Mouse (Mus musculus): Measurements from ENCODE around the gene Wdr24. TPM values are rescaled to one million over a fixed set of nuclear protein-coding genes. Genes with fewer than 3 reads are reported as not detected.
"Not testable (repeated sequence)": the region's sequence is repeated elsewhere in the genome, so short reads cannot be mapped to it uniquely, and the experiment has no call there.

Wdr24 gene
- polyA plus RNA-seq, 1 experiment = 34.3 TPM

GRCm38 (mm10) chr17:25869954-25870353, 46.5 kb downstream of the Wdr24 start:
- Histone ChIP-seq H3K4me1 (ENCODE audit: control insufficient read depth, insufficient read depth, low read length) (peaks cover 11% of the 10 kb centered on the region), H3K4me3 (replicated peaks; ENCODE audit: extremely low read depth, low read depth, low read length) (no peak overlapping the region)
- no peak for TF ChIP-seq CTCF (IDR thresholded peaks at IDR 0.05; ENCODE audit: insufficient read depth, low read length)
- 86% methylated on average over 2 of the region's 2 CpGs for WGBS
- no peak for DNase-seq

- H3K4me3 ChIP-seq (replicated peaks; ENCODE audit: extremely low read depth, low read depth, low read length); DNase-seq: not testable (repeated sequence)
- H3K4me1 ChIP-seq (ENCODE audit: control insufficient read depth, insufficient read depth, low read length) = peaks cover 14% of the 10 kb centered on the region
These were observed 48.1 kb downstream of the Wdr24 start for GRCm38 (mm10) chr17:25871566-25871965.

- H3K4me3 ChIP-seq (replicated peaks; ENCODE audit: extremely low read depth, low read depth, low read length) = no peak overlapping the region
- TF ChIP-seq CTCF (IDR thresholded peaks at IDR 0.05; ENCODE audit: insufficient read depth, low read length) (no peak), POLR2A (IDR thresholded peaks at IDR 0.05; ENCODE audit: borderline replicate concordance, extremely low read depth, low read depth, low read length) (no peak)
- no peak for DNase-seq
- H3K4me1 ChIP-seq (ENCODE audit: control insufficient read depth, insufficient read depth, low read length) = peaks cover 11% of the 10 kb centered on the region
- 85% methylated on average over 3 of the region's 3 CpGs for WGBS
These were observed 49.2 kb downstream of the Wdr24 start for GRCm38 (mm10) chr17:25872676-25873075.

GRCm38 (mm10) chr17:25873405-25874147, 50.1 kb downstream of the Wdr24 start:
- no peak for DNase-seq
- TF ChIP-seq CTCF (IDR thresholded peaks at IDR 0.05; ENCODE audit: insufficient read depth, low read length) = no peak
- no peak for TF ChIP-seq POLR2A (IDR thresholded peaks at IDR 0.05; ENCODE audit: borderline replicate concordance, extremely low read depth, low read depth, low read length)
- 65% methylated on average over 11 of the region's 11 CpGs for WGBS
- Histone ChIP-seq H3K4me1 (ENCODE audit: control insufficient read depth, insufficient read depth, low read length) (peaks cover 8% of the 10 kb centered on the region), H3K4me3 (replicated peaks; ENCODE audit: extremely low read depth, low read depth, low read length) (no peak overlapping the region)

GRCm38 (mm10) chr17:25874148-25874720, 50.8 kb downstream of the Wdr24 start:
- TF ChIP-seq POLR2A (IDR thresholded peaks at IDR 0.05; ENCODE audit: borderline replicate concordance, extremely low read depth, low read depth, low read length) (no peak), CTCF (IDR thresholded peaks at IDR 0.05; ENCODE audit: insufficient read depth, low read length) (no peak)
- Histone ChIP-seq H3K4me1 (ENCODE audit: control insufficient read depth, insufficient read depth, low read length) (peaks cover 3% of the 10 kb centered on the region), H3K4me3 (replicated peaks; ENCODE audit: extremely low read depth, low read depth, low read length) (peak overlapping the region; percentile 98)
- WGBS = 13% methylated on average over 14 of the region's 14 CpGs
- no peak for DNase-seq

DNA sequence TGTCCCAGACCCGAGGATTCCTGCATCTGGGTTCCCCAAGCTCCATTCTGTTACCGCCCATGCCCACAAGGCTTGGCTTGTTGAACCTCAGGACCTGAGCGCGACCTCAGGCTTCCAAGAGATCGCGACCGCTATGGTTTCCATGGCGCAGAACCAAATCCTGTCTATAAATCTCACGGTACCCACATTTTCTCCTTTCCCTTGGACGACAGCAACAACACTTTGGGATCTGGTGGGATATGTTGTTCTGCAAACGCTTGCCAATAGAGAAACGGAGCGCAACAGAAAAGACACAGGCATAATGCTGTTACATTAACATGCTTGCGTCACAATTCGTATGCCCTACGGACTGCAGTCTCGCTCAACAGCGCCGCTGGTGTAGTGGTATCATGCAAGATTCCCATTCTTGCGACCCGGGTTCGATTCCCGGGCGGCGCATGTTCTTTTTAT, 51.3 kb downstream of the Wdr24 start, which contains the start of gene Mettl26:
Gene Mettl26 (plus strand): TSS at position 354 of the 450 bp plus-strand sequence.
- DNase-seq = peak; percentile 96
- peaks cover 3% of the 10 kb centered on the region for H3K4me1 ChIP-seq (ENCODE audit: control insufficient read depth, insufficient read depth, low read length)
- TF ChIP-seq POLR2A (IDR thresholded peaks at IDR 0.05; ENCODE audit: borderline replicate concordance, extremely low read depth, low read depth, low read length) (peak; percentile 23; the same call in 1 of the 2 replicates), CTCF (IDR thresholded peaks at IDR 0.05; ENCODE audit: insufficient read depth, low read length) (no peak; the same call in 1 of the 2 replicates)
- under 1% methylated on average over 25 of the region's 25 CpGs for WGBS
- peak within 1 kb of the TSS; percentile 98 for H3K4me3 ChIP-seq (replicated peaks; ENCODE audit: extremely low read depth, low read depth, low read length)

DNA sequence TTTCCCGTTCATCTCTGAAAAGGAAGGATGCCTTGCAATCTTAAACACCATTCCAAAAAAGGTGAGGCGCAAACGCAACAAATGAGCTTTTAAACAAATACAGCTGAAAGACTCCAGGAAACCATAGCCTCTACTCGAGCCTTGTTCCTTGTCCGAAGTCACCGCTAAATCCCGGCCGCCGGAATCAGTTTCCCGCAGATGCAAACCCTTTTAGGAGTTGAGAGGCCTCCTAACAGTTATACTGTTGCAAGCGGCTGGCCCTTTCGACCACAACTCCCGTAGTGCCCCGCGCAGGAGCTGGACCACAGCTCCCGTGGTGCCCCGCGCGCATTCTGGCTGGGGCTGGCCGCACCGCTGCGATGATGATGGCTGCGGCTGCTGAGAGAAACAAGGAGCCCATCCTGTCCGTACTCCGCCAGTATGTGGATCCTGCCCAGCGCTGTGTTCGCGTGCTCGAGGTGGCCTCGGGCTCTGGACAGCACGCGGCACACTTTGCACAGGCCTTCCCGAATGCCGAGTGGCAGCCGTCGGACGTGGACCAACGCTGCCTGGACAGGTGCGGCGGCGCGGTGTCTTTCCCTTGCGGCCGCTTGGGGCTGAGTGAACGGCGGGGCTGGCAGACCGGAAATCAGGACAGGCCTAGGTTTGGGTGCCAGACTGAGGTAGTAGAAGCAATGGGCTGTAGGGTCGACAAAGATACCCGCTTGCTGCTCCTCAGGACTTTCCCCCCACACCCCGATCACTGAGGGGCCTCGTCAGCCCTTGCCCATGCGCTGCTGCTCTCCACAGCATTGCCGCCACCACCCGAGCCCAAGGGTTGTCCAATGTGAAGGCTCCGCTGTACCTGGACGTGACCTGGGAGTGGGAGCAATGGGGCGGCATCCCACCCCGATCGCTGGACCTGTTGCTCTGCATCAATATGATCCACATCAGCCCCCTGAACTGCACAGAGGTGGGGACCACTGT, 52.0 kb downstream of the Wdr24 start:
- DNase-seq = peak; percentile 86
- under 1% methylated on average over 59 of the region's 59 CpGs for WGBS
- Histone ChIP-seq H3K4me1 (ENCODE audit: control insufficient read depth, insufficient read depth, low read length) (peaks cover 3% of the 10 kb centered on the region), H3K4me3 (replicated peaks; ENCODE audit: extremely low read depth, low read depth, low read length) (peak overlapping the region; percentile 98)
- TF ChIP-seq CTCF (IDR thresholded peaks at IDR 0.05; ENCODE audit: insufficient read depth, low read length) (no peak), POLR2A (IDR thresholded peaks at IDR 0.05; ENCODE audit: borderline replicate concordance, extremely low read depth, low read depth, low read length) (peak; percentile 90)

GRCm38 (mm10) chr17:25876347-25876915, 53.0 kb downstream of the Wdr24 start:
- Histone ChIP-seq H3K4me1 (ENCODE audit: control insufficient read depth, insufficient read depth, low read length) (peaks cover 3% of the 10 kb centered on the region), H3K4me3 (replicated peaks; ENCODE audit: extremely low read depth, low read depth, low read length) (no peak overlapping the region)
- no peak for TF ChIP-seq POLR2A (IDR thresholded peaks at IDR 0.05; ENCODE audit: borderline replicate concordance, extremely low read depth, low read depth, low read length)
- no peak for DNase-seq
- WGBS = 60% methylated on average over 10 of the region's 10 CpGs

DNA sequence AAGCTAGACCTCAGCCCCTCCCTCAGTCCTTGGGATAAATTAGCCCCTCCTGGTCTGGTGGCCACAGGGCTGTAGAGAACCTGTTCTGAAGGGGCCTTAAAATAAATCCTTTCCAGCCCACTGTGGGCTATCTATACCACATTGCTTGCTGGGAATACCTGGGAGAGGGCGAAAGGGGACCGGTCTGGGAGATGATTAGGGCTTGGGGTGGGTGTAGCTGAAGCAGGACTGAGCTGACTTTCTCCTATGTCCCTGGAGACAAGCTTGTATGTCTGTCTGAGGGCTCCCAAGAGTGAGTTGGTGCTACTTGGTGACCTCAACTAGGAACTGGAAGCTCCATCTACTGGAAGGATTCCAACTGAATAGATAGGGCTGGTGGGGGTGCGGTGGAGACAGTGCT, 53.6 kb downstream of the Wdr24 start:
- DNase-seq = no peak
- H3K4me3 ChIP-seq (replicated peaks; ENCODE audit: extremely low read depth, low read depth, low read length) = no peak overlapping the region
- peaks cover 3% of the 10 kb centered on the region for H3K4me1 ChIP-seq (ENCODE audit: control insufficient read depth, insufficient read depth, low read length)
- TF ChIP-seq CTCF (IDR thresholded peaks at IDR 0.05; ENCODE audit: insufficient read depth, low read length) (no peak), POLR2A (IDR thresholded peaks at IDR 0.05; ENCODE audit: borderline replicate concordance, extremely low read depth, low read depth, low read length) (no peak)
- WGBS = 87% methylated on average over 3 of the region's 3 CpGs
